Mouse (Mus musculus) megakaryocyte progenitor cell, adult 5-6 weeks (primary cell): ENCODE data around the gene Anp32b. TPM values are rescaled to one million over a fixed set of nuclear protein-coding genes. Genes with fewer than 3 reads are reported as not detected.

ENCODE experiments used
- ATAC-seq: replicated peaks from 2 replicates; pipeline ENCODE4 v1.8.0; 2016; ENCODE audit warnings: mild to moderate bottlenecking, moderate TSS enrichment, inconsistent platforms; ENCODE audit not compliant: poor library complexity
- total RNA-seq, 2 experiments: library from RNA; stranded (forward) in 1 of 2; stranded (reverse) in 1 of 2; fragments of 157-497, 149-512 nt in 1 of 2; fragments of 200-1000 nt in 1 of 2; gene quantifications; 2 replicates each; pipeline versions ENCODE4 v1.2.3 to v1.2.4; 2015 to 2017

The Anp32b gene
- total RNA-seq (2015) (743 and 817 TPM in 2 replicates), total RNA-seq (2017) (148 and 191 TPM in 2 replicates)

DNA sequence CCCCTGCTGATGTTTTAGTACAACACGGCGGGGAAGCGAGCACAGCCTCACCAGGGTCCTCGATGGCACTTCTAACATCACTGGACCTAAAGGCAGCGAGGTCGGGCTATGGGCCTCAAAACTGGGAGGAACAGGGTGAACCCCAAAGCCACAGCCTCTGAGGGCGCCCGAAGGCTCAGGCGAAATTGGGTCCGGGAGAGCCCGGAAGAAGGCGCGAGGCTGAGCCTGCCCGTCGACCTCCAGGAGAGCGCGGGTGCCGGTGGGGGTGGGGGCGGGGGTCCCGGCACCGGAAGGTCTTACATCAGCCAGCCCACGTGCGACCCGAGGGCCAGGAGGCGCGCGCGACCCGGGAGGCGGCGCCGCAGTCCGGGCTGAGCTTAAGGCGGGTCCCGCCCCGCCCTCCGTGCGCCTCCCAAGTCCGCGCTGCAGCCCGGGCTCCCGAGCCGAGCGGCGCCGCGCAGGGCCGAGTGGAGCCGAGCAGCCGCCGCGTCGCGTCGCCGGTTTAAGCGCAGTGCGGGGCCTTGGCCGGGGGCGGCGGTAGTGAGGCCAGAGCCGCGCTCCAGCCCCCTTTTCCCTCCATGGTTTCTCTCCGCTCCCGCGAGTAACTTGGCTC lies at the start of gene Anp32b:
Anp32b (plus strand) TSS at position 384 of the 613 bp plus-strand sequence.
- peak; percentile 56 for ATAC-seq

DNA sequence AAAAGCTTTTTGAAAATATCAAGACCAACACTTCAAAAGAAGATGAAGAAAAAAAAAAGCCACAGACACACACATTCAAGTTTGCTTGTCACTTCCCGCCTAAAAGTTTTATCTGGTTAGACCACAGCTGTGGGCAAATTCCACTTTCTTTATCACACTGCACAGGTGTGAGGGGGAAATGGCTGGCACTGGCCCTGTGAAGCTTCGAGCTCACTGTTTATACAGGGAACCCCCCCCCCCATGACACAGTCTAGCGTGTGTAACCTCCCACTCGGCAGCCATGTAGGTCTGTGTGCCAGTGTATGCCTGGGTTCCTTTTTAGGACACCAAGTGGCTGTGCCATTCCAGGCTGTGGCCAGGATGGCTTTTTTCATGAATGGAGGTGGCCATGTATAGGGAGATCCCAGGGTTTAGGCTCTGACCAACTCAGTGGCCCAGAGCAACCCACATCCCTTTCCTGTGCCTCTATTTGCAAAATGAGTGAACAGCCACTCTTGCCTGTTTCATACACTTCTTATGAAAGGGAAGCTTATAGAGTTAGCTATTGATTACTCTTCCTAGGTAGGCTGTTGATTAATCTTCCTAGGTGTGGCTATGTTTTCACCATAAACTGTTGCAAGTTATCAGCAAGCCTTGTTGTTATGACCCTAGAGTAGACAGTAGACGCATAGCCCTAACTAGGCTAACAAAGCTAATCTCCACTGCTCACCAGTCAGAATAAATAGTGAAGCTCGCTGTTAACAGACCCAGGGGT lies 46.5 kb upstream of the Anp32b start:
- ATAC-seq = peak; percentile 80

- peak; percentile 22 for ATAC-seq
Observed at GRCm38 (mm10) chr4:46406966-46407703, 43.6 kb upstream of the Anp32b start.

GRCm38 (mm10) chr4:46410677-46411076 lies 40.0 kb upstream of the Anp32b start:
- peak; percentile 74 for ATAC-seq

GRCm38 (mm10) chr4:46411489-46411888 lies 39.2 kb upstream of the Anp32b start:
- ATAC-seq = peak; percentile 69

- ATAC-seq = 0 out of 2 replicates have a peak, but pooled peaks have one; percentile 16
Observed at GRCm38 (mm10) chr4:46412113-46412512, 38.6 kb upstream of the Anp32b start.

GRCm38 (mm10) chr4:46413406-46413805 lies 37.3 kb upstream of the Anp32b start, which contains the start of gene Hemgn:
Gene Hemgn, minus strand, starts transcription at chr4:46413506.
- no peak for ATAC-seq

GRCm38 (mm10) chr4:46417491-46417890 lies 33.2 kb upstream of the Anp32b start:
- peak; percentile 93 for ATAC-seq

GRCm38 (mm10) chr4:46418851-46419250 lies 31.9 kb upstream of the Anp32b start:
- no peak for ATAC-seq

DNA sequence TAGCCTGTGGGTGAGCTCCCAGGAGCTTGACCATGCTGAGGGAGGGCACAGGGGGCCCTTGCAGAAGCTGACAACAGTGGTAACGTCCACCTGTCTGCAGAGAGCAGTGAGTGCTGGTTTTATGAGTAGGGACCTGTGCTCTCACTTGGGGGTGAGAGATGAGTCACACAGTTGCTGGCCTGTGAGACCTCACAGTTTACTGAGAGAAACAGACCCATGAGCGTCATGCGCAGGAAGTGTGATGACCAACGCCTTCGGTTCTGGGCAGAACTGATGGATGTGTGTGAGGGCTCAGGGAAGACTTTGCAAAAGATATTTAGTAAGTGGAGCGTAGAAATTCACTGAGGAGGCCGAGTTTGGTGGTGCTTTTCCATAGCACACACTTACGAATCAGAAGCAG lies 28.1 kb upstream of the Anp32b start:
- ATAC-seq = no peak

DNA sequence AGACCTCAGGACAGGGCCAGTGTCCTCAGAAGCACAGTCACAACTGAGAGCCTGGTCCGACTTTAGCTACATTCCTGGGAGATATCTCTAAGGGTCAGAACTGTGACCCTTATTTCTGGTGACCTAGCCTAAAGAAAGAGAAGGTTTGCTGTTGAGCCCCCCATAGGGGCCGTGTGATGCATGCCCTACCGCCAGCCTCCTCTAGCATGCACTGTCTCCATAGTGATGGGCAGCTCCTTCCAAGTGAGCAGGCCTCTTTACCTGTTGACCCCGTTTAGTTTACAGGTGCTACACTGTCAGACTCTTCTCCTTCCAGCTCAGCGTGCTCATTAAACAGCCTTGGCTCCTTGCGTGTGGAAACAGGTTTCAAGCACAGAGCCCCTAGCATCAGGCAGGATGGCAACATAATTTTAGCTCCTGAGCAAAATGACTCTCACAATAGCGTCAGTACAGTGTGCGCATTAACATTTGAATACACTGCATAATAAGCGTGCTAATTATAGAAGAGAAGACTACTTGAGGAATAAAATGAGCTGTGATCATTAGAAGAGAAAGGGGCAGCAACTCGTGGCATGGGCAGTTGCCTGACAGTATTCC lies 21.7 kb upstream of the Anp32b start:
- ATAC-seq = no peak

DNA sequence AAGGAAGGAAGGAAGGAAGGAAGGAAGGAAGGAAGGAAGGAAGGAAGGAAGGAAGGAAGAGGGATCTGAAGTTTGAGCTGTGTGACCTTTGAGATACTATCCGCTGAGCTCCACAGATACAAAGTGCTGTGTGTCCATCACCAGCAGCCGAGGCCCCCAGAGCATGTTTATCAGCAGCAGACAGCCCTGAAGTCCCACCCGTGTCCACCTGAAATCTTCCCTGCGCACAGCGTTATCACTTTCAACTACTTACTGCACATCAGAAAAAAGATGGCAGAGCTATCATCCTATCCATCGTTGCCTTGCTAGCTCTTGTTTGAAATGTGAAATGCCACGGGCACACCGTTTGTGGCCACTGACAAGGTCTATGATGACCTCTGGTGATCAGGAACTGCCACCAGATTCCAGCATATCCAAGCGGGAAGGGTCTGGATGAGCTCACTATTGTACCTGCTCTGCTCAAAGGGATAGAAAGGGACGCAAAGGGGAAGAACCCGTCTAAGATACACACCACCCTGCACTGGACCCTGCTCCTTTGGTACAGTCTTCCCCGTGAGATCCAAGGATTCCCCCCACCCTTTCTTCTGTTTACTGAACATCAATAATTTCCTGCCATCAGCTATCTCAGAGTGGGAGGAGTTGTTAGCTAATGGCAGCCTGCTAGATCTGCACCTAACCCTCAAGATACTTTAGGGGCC lies 18.2 kb upstream of the Anp32b start:
- ATAC-seq = peak; percentile 90

DNA sequence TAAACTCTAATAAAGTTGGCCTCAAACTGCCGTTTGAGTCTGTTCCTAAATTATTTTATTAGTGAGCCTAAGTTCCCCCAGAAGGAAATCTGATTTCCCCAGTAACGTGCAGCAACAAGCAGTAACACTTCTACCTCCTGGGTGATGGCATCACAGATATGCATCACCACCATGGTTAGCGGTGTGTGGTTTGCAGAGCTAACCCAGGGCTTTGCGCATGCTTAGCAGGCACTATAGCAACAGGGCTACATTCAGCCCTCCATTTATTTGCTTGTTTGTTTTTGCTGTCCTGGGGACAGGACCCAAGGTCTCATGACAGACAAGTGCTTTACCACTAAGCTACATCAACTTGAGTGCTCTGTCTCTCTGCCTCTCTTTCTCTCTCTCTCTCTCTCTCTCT lies 8.2 kb upstream of the Anp32b start:
- peak; percentile 91 for ATAC-seq

GRCm38 (mm10) chr4:46445237-46445945 lies 5.3 kb upstream of the Anp32b start:
- no peak for ATAC-seq

GRCm38 (mm10) chr4:46447461-46447860 lies 3.2 kb upstream of the Anp32b start:
- ATAC-seq = peak; percentile 21

- ATAC-seq = no peak
Observed at GRCm38 (mm10) chr4:46448886-46449285, 1.8 kb upstream of the Anp32b start.

DNA sequence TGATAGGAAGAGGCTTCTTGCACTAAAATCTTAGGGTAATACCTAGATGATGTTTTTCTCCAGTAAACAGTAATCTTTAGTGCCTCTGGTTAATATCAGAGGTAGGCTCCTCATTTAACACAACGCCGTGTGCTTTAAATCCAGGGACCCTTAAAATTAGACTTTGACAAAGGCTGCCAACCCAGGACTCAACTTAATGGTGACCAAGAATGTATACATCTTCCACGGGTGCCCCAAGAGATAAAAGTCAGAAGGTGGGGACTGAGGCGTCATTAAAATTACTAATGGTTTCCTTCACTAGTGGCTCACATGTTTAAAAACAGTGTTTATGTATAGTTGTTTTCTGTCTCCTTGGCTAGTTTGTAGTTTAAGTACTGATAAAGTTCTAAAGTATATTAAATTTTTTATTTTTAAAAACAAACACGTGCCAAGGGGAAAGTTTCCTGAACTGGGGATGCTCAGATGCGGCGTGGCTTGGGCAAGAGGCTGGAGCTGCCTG lies 633 bp upstream of the Anp32b start:
- ATAC-seq = no peak

GRCm38 (mm10) chr4:46451240-46451757 lies 597 bp downstream of the Anp32b start:
- no peak for ATAC-seq

DNA sequence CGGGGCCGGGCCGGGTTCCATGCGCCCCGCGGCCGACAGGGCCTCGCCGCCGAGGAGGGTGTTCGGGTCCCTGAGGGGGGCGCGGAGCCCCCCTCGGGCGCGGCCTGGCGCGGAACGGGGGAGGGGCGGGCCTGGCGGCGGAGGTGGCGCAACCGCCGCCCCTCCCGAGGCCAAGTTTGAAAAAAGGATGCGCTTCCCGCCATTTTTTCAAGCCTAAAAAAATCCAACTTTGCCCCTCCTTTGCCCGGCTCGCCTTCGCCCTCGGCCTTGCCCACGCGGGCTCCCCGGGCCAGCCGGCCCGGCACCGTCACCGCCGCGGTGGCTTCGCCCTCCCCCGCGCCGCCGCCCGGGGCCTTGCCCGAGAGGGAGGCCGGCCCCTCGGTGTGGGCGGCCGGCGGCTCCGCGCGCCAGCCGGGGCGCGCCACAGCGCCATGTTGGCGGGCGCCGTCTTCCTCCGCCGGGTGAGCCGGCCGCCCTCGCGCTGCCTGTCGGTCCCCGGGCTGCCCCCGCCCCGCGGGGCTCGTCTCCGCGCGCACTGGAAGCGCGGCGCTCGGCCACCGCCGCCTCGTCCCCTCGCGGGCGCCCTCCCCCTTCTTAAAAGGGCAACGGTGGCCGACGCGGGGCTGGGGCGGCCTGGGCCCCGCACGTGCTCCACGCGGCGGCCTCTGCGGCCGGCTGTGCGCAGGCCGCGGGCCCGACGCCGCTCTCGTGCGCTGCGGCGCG lies 1.2 kb downstream of the Anp32b start:
- ATAC-seq = peak; percentile 2; the same call in 1 of the 2 replicates
